Mouse (Mus musculus): ENCODE measurements around the gene Drg1. TPM values are rescaled to one million over a fixed set of nuclear protein-coding genes. Genes with fewer than 3 reads are reported as not detected.
"Not testable (repeated sequence)": the region's sequence is repeated elsewhere in the genome, so short reads cannot be mapped to it uniquely, and the experiment has no call there.

Drg1 gene
- polyA plus RNA-seq, 1 experiment from 2014 or later = 276 TPM

GRCm38 (mm10) chr11:3150003-3150676 lies 116.1 kb downstream of the Drg1 start:
- not testable (repeated sequence) for DNase-seq (ENCODE audit: low spot score); H3K27me3 ChIP-seq (ENCODE audit: low read depth, poor library complexity, severe bottlenecking); H3K4me1 ChIP-seq; H3K27ac ChIP-seq; H3K4me3 ChIP-seq
- WGBS = 97% methylated on average over 24 of the region's 24 CpGs
- Histone ChIP-seq H3K9me3 (replicated peaks) (peaks cover 13% of the 10 kb centered on the region), H3K36me3 (peaks cover 13% of the 10 kb centered on the region)

GRCm38 (mm10) chr11:3149471-3149870 lies 116.7 kb downstream of the Drg1 start:
- WGBS = 93% methylated on average over 4 of the region's 4 CpGs
- Histone ChIP-seq H3K36me3 (peaks cover 13% of the 10 kb centered on the region), H3K9me3 (replicated peaks) (peaks cover 13% of the 10 kb centered on the region)
- not testable (repeated sequence) for H3K27me3 ChIP-seq (ENCODE audit: low read depth, poor library complexity, severe bottlenecking); H3K4me1 ChIP-seq; H3K4me3 ChIP-seq; H3K27ac ChIP-seq; DNase-seq (ENCODE audit: low spot score)

- H3K27me3 ChIP-seq (ENCODE audit: low read depth, poor library complexity, severe bottlenecking); H3K4me1 ChIP-seq; H3K4me3 ChIP-seq; H3K27ac ChIP-seq; DNase-seq (ENCODE audit: low spot score): not testable (repeated sequence)
- 96% methylated on average over 2 of the region's 2 CpGs for WGBS
- peaks cover 10% of the 10 kb centered on the region for H3K9me3 ChIP-seq (replicated peaks)
- peaks cover 10% of the 10 kb centered on the region for H3K36me3 ChIP-seq
Measured at GRCm38 (mm10) chr11:3146806-3147205, 119.4 kb downstream of the Drg1 start.

- not testable (repeated sequence) for H3K9me3 ChIP-seq (replicated peaks); H3K27me3 ChIP-seq (ENCODE audit: low read depth, poor library complexity, severe bottlenecking); DNase-seq (ENCODE audit: low spot score); H3K4me3 ChIP-seq; H3K36me3 ChIP-seq; H3K4me1 ChIP-seq; H3K27ac ChIP-seq
- 83% methylated on average over 9 of the region's 9 CpGs for WGBS
Measured at GRCm38 (mm10) chr11:3145359-3146165, 120.7 kb downstream of the Drg1 start.

- not testable (repeated sequence) for H3K27ac ChIP-seq; DNase-seq (ENCODE audit: low spot score); H3K4me1 ChIP-seq; H3K36me3 ChIP-seq; H3K4me3 ChIP-seq; H3K9me3 ChIP-seq (replicated peaks); H3K27me3 ChIP-seq (ENCODE audit: low read depth, poor library complexity, severe bottlenecking)
- 84% methylated on average over 3 of the region's 3 CpGs for WGBS
Measured at GRCm38 (mm10) chr11:3143984-3144383, 122.2 kb downstream of the Drg1 start.

GRCm38 (mm10) chr11:3142413-3142812 lies 123.8 kb downstream of the Drg1 start:
- not testable (repeated sequence) for H3K27me3 ChIP-seq (ENCODE audit: low read depth, poor library complexity, severe bottlenecking); DNase-seq (ENCODE audit: low spot score); H3K4me1 ChIP-seq; H3K36me3 ChIP-seq; H3K27ac ChIP-seq; H3K4me3 ChIP-seq
- peaks cover 14% of the 10 kb centered on the region for H3K9me3 ChIP-seq (replicated peaks)
- WGBS = 91% methylated on average over 4 of the region's 5 CpGs

GRCm38 (mm10) chr11:3140967-3141535 lies 125.2 kb downstream of the Drg1 start:
- not testable (repeated sequence) for H3K27ac ChIP-seq; H3K4me1 ChIP-seq; H3K4me3 ChIP-seq; H3K27me3 ChIP-seq (ENCODE audit: low read depth, poor library complexity, severe bottlenecking); H3K36me3 ChIP-seq; DNase-seq (ENCODE audit: low spot score)
- H3K9me3 ChIP-seq (replicated peaks) = peaks cover 16% of the 10 kb centered on the region

GRCm38 (mm10) chr11:3138323-3138722 lies 127.9 kb downstream of the Drg1 start:
- WGBS = 88% methylated on average over 2 of the region's 2 CpGs
- not testable (repeated sequence) for H3K27ac ChIP-seq; H3K4me1 ChIP-seq; DNase-seq (ENCODE audit: low spot score); H3K4me3 ChIP-seq; H3K27me3 ChIP-seq (ENCODE audit: low read depth, poor library complexity, severe bottlenecking); H3K36me3 ChIP-seq
- peaks cover 16% of the 10 kb centered on the region for H3K9me3 ChIP-seq (replicated peaks)

Other genes starting within 250 kb of the Drg1 start
- 11.0 and 14.3 TPM in 2 replicates for gene Sfi1, start 73.0 kb downstream of the Drg1 start, polyA plus RNA-seq (2016; fragmentation: Nextera tagmentation; extraction: Ambion mirVana)
- 64.7 and 74.1 TPM in 2 replicates for gene Eif4enif1, start 64.0 kb downstream of the Drg1 start, polyA plus RNA-seq (2016; fragmentation: Nextera tagmentation; extraction: Ambion mirVana)
- gene Patz1, start 22.5 kb upstream of the Drg1 start, polyA plus RNA-seq (2016; fragmentation: Nextera tagmentation; extraction: Ambion mirVana) = 80.2 and 81.7 TPM in 2 replicates
- 5.9 and 8.5 TPM in 2 replicates for gene Pik3ip1, start 64.0 kb upstream of the Drg1 start, polyA plus RNA-seq (2016; fragmentation: Nextera tagmentation; extraction: Ambion mirVana)
- gene Limk2, start 142.8 kb upstream of the Drg1 start, polyA plus RNA-seq (2016; fragmentation: Nextera tagmentation; extraction: Ambion mirVana) = 45.2 and 54.6 TPM in 2 replicates
- 37.7 and 47.1 TPM in 2 replicates for gene Rnf185, start 185.9 kb upstream of the Drg1 start, polyA plus RNA-seq (2016; fragmentation: Nextera tagmentation; extraction: Ambion mirVana)
- 1.2 and 1.5 TPM in 2 replicates for gene Pla2g3, start 221.9 kb upstream of the Drg1 start, polyA plus RNA-seq (2016; fragmentation: Nextera tagmentation; extraction: Ambion mirVana)
- gene Inpp5j, start 238.4 kb upstream of the Drg1 start, polyA plus RNA-seq (2016; fragmentation: Nextera tagmentation; extraction: Ambion mirVana) = 0.06 and 0.09 TPM in 2 replicates
- gene Selenom, start 248.3 kb upstream of the Drg1 start, polyA plus RNA-seq (2016; fragmentation: Nextera tagmentation; extraction: Ambion mirVana) = 24.4 and 35.0 TPM in 2 replicates

Measured in limb, embryonic 10.5 days (tissue).